Mouse (Mus musculus) intestine, embryonic 14.5 days (tissue): ENCODE data around the gene Car14. TPM values are rescaled to one million over a fixed set of nuclear protein-coding genes. Genes with fewer than 3 reads are reported as not detected.
"Not testable (repeated sequence)": the region's sequence is repeated elsewhere in the genome, so short reads cannot be mapped to it uniquely, and the experiment has no call there.

Experiments used
- ATAC-seq: fragments of 200-750 bp; cut with Nextera tagmentation; replicated peaks from 2 replicates; pipeline ENCODE4 v1.8.0; 2017; ENCODE audit warnings: low read depth, moderate number of reproducible peaks, moderate TSS enrichment, moderate library complexity; ENCODE audit not compliant: low FRiP score, low TSS enrichment
- DNase-seq: peaks from one replicate; pipeline ENCODE4 v3.0.0-alpha.2; 2018; ENCODE audit warnings: low spot score
- H3K27ac ChIP-seq: fragments of 300-500 bp; sonication (generic); 2 replicates; pipeline ENCODE4 v1.5.1; 2014; ENCODE audit warnings: low read depth, mild to moderate bottlenecking, control low read depth
- H3K27me3 ChIP-seq: fragments of 300-500 bp; sonication (generic); replicated peaks from 2 replicates; pipeline ENCODE4 v1.6.1; 2014; ENCODE audit warnings: low read length, control low read depth; ENCODE audit not compliant: control insufficient read depth, insufficient read depth
- H3K36me3 ChIP-seq: fragments of 300-500 bp; sonication (generic); 2 replicates; pipeline ENCODE4 v1.6.1; 2014; ENCODE audit warnings: low read length, control low read depth; ENCODE audit not compliant: control insufficient read depth, insufficient read depth
- H3K4me1 ChIP-seq: fragments of 300-500 bp; sonication (generic); replicated peaks from 2 replicates; pipeline ENCODE4 v1.6.1; 2014; ENCODE audit warnings: low read length, control low read depth, mixed read lengths; ENCODE audit not compliant: control insufficient read depth, insufficient read depth
- H3K4me2 ChIP-seq: fragments of 300-500 bp; sonication (generic); 2 replicates; pipeline ENCODE4 v1.6.1; 2014; ENCODE audit warnings: low read length
- H3K4me3 ChIP-seq: fragments of 300-500 bp; sonication (generic); 2 replicates; pipeline ENCODE4 v1.5.1; 2014; ENCODE audit warnings: low read depth, low read length, control low read depth, mixed read lengths
- H3K9ac ChIP-seq: fragments of 300-500 bp; sonication (generic); 2 replicates; pipeline ENCODE4 v1.6.1; 2014; ENCODE audit warnings: mild to moderate bottlenecking, low read length
- H3K9me3 ChIP-seq: fragments of 300-500 bp; sonication (generic); 2 replicates; pipeline ENCODE4 v1.6.1; 2016; ENCODE audit warnings: low read length, control low read depth; ENCODE audit not compliant: control insufficient read depth
- WGBS: fragments of 180-500 bp; shearing (Covaris S2); extraction: QIAGEN DNeasy Blood & Tissue Kit; methylation state at CpG from one replicate; pipeline ENCODE4 v1.1.7; 2014; 5-methylcytosine and 5-hydroxymethylcytosine counted together
- polyA plus RNA-seq: library from polyadenylated mRNA; unstranded; fragments of >200 nt; fragmentation: Nextera tagmentation; extraction: Ambion mirVana; gene quantifications from 2 replicates; pipeline ENCODE4 v1.2.1, GENCODE M21; 2014

The Car14 gene
- polyA plus RNA-seq, 1 experiment from 2014 or later = 4.3 TPM

- DNase-seq (peak; percentile 83), ATAC-seq (peak; percentile 51)
- Histone ChIP-seq H3K4me3 (peak overlapping the region; percentile 95), H3K36me3 (peaks cover 14% of the 10 kb centered on the region), H3K27me3 (no peaks in the 10 kb centered on the region), H3K4me1 (0 out of 2 replicates have a peak, but pooled peaks cover 15% of the 10 kb centered on the region), H3K9me3 (no peaks in the 10 kb centered on the region), H3K9ac (peak overlapping the region; percentile 99), H3K27ac (peak overlapping the region; percentile 94), H3K4me2 (peak overlapping the region; percentile 66)
- under 1% methylated on average over 105 of the region's 105 CpGs for WGBS
Observed at GRCm38 (mm10) chr3:95929581-95930470, 25.3 kb upstream of the Car14 start.

DNA sequence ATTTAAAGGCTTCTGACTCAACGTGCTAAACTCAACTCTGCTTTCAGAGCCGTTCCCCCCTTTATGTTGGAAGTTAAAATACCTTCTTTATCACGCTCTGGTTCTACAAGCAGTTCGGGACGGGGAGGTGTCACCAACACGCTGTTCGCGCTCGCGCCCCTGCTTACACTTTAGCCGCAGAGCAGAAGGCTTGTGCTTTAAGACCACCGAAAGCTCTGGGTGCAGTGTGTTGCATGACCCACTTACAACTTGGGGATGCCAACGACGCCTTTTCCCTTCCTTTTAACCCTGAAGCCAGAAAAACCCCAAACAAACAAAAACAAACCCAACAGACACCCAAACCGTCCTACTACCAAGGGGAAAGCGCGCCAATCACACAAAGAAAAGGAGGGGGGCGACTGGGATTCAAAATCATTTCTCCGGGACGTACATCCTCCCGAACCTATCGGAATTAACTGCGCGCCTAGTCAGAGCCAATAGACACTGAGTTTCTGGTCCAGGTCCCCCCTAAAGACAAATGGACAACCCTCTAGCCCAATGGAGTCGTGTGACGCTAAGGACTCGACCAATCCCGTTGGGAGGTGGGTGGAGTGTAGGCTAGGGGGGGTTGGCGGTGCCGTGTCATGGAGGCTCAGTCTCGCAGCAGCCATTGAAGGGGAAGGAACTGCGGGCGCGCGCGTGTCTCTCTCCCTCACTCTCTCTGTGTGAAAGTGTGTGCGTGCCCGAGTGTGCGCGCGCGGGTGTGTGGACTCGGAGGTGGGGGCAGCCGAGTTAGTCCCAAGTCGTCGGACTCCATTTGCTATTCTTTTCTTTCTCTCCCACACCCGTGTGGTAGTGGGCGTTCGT is 24.4 kb upstream of the Car14 start, which contains the start of gene Anp32e:
Anp32e (plus strand) TSS at position 589 of the 846 bp plus-strand sequence.
- peak; percentile 100 for ATAC-seq
- peaks cover 5% of the 10 kb centered on the region for H3K36me3 ChIP-seq
- peak within 1 kb of the TSS; percentile 99 for H3K9ac ChIP-seq
- peak within 1 kb of the TSS; percentile 66 for H3K4me2 ChIP-seq
- peak within 1 kb of the TSS; percentile 95 for H3K4me3 ChIP-seq
- WGBS = under 1% methylated on average over 49 of the region's 49 CpGs
- no peaks in the 10 kb centered on the region for H3K27me3 ChIP-seq
- H3K4me1 ChIP-seq = 0 out of 2 replicates have a peak, but pooled peaks cover 15% of the 10 kb centered on the region
- no peaks in the 10 kb centered on the region for H3K9me3 ChIP-seq
- peak within 1 kb of the TSS; percentile 94 for H3K27ac ChIP-seq
- peak; percentile 98 for DNase-seq

DNA sequence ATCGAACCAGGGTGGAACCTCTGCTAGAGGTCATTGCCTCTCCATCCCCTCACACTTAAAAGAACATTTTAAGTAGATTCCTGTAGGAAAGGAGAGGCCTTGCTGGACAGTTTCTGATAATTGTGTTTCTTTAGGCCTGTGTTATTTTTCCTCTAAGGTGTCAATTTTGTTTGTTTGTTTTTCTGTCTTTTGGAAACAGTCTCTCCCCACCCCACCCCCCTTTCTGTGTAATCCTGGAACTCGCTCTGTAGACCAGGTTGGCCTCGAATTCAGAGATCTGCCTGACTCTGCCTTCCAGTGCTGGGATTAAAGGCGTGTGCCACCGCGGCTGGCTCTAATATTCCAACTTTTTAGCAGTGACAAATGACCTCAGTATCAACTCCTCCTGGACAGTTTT is 23.8 kb upstream of the Car14 start:
- H3K4me3 ChIP-seq = peak overlapping the region; percentile 95
- WGBS = 57% methylated on average over 6 of the region's 6 CpGs
- H3K4me1 ChIP-seq = 0 out of 2 replicates have a peak, but pooled peaks cover 15% of the 10 kb centered on the region
- H3K27me3 ChIP-seq = no peaks in the 10 kb centered on the region
- H3K36me3 ChIP-seq = no peaks in the 10 kb centered on the region
- H3K27ac ChIP-seq = peak overlapping the region; percentile 94
- H3K9ac ChIP-seq = peak overlapping the region; percentile 99
- H3K4me2 ChIP-seq = peak overlapping the region; percentile 59
- H3K9me3 ChIP-seq = no peaks in the 10 kb centered on the region
- DNase-seq (no peak), ATAC-seq (no peak)

DNA sequence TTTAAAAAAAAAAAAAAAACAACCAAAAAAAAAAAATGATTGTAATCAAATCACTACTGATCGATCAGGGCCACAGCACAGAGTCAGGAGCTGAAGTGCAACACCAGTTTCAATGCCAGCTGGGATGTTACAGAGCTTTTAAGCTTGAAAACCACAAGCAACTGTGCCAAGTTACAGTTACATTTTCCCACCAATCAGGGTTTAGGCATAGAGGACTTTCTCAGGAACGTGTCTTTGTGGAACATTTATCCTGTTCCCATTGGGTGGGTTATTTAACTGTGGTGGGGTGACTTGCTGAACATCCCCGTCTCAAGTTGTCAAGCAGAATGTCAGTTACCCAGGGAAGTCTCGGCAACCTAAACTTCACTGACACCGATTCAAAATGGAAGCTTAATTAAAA is 20.6 kb upstream of the Car14 start:
- 78% methylated on average over 5 of the region's 5 CpGs for WGBS
- no peak for DNase-seq

DNA sequence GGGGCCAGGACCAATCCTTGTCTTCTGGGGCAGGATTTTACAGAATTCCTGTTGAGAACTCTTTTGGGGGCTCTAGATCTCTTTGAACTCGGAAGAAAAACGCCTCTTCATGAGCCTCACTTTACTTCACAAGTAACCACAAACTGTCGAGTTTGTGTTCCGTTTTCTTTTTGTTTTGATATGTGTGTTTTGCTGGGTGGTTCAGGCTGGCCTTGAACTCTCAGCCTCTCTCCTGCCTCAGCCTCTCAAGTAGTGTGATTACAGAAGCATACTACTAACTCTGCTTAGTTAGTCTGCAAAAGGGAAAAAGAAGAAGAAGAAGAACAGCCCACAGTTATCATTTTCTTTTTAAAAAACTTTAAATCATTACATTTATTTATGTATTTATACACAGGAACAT is 19.7 kb upstream of the Car14 start:
- DNase-seq = no peak
- Histone ChIP-seq H3K9ac (no peak overlapping the region), H3K36me3 (no peaks in the 10 kb centered on the region), H3K27ac (no peak overlapping the region), H3K27me3 (no peaks in the 10 kb centered on the region), H3K9me3 (no peaks in the 10 kb centered on the region), H3K4me1 (0 out of 2 replicates have a peak, but pooled peaks cover 5% of the 10 kb centered on the region), H3K4me3 (no peak overlapping the region), H3K4me2 (no peak overlapping the region)
- 72% methylated on average over 4 of the region's 4 CpGs for WGBS
- no peak for ATAC-seq

More for the DNA sequence above, 20.6 kb upstream of the Car14 start:
- Histone ChIP-seq H3K4me1 (0 out of 2 replicates have a peak, but pooled peaks cover 5% of the 10 kb centered on the region), H3K36me3 (no peaks in the 10 kb centered on the region), H3K4me3 (no peak overlapping the region), H3K27ac (no peak overlapping the region), H3K9ac (no peak overlapping the region), H3K27me3 (no peaks in the 10 kb centered on the region), H3K9me3 (no peaks in the 10 kb centered on the region), H3K4me2 (no peak overlapping the region)
- ATAC-seq = no peak

DNA sequence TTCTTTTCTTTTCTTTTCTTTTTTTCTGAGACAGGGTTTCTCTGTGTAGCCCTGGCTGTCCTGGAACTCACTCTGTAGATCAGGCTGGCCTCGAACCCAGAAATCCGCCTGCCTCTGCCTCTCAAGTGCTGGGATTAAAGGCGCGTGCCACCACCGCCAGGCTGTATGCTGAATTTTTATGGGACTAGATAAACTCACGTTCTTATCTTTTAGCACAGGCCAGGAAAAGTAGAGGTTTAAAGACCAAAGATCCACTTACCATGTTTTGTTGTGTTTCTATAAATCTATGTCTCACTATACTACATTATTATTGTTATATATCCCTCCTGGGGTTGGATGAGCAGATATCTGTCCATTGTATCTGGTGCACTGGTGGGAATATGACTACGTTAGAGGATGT is 18.9 kb upstream of the Car14 start:
- H3K4me1 ChIP-seq, DNase-seq, H3K27me3 ChIP-seq, H3K4me2 ChIP-seq, ATAC-seq, H3K4me3 ChIP-seq, H3K9me3 ChIP-seq, H3K9ac ChIP-seq, H3K36me3 ChIP-seq, H3K27ac ChIP-seq: not testable (repeated sequence)
- WGBS = 88% methylated on average over 7 of the region's 7 CpGs

GRCm38 (mm10) chr3:95920532-95920931 is 16.0 kb upstream of the Car14 start:
- not testable (repeated sequence) for H3K9ac ChIP-seq, ATAC-seq
- WGBS = 62% methylated on average over 2 of the region's 2 CpGs

GRCm38 (mm10) chr3:95916760-95917159 is 12.3 kb upstream of the Car14 start:
- Histone ChIP-seq H3K27ac (no peak overlapping the region), H3K4me3 (no peak overlapping the region), H3K4me2 (no peak overlapping the region), H3K4me1 (no peaks in the 10 kb centered on the region), H3K9ac (no peak overlapping the region), H3K36me3 (no peaks in the 10 kb centered on the region), H3K9me3 (no peaks in the 10 kb centered on the region), H3K27me3 (no peaks in the 10 kb centered on the region)
- no peak for DNase-seq
- 70% methylated on average over 7 of the region's 7 CpGs for whole genome bisulfite sequencing
- no peak for ATAC-seq

More at GRCm38 (mm10) chr3:95920532-95920931, 16.0 kb upstream of the Car14 start:
- not testable (repeated sequence) for H3K27ac ChIP-seq, H3K9me3 ChIP-seq, H3K4me3 ChIP-seq, H3K36me3 ChIP-seq, H3K27me3 ChIP-seq, H3K4me1 ChIP-seq, DNase-seq, H3K4me2 ChIP-seq
